Mouse (Mus musculus) hindbrain, embryonic 14.5 days (tissue): ENCODE data around the gene Serpina3b. TPM values are rescaled to one million over a fixed set of nuclear protein-coding genes. Genes with fewer than 3 reads are reported as not detected.

Experiments
- ATAC-seq: fragments of 200-750 bp; cut with Nextera tagmentation; 2 replicates; pipeline ENCODE4 v1.8.0; 2017; ENCODE audit warnings: moderate number of reproducible peaks, mild to moderate bottlenecking, moderate TSS enrichment, moderate library complexity; ENCODE audit not compliant: low FRiP score
- DNase-seq: peaks from one replicate; pipeline ENCODE4 v3.0.0-alpha.2; 2015; ENCODE audit warnings: low spot score
- H3K27ac ChIP-seq: fragments of 300-500 bp; sonication (generic); 2 replicates; pipeline ENCODE4 v1.5.1; 2014; ENCODE audit warnings: mild to moderate bottlenecking, moderate library complexity
- H3K27me3 ChIP-seq: fragments of 300-500 bp; sonication (generic); 2 replicates; pipeline ENCODE4 v1.6.1; 2014; ENCODE audit warnings: mild to moderate bottlenecking, low read length, mixed read lengths; ENCODE audit not compliant: control insufficient read depth, insufficient read depth
- H3K36me3 ChIP-seq: fragments of 300-500 bp; sonication (generic); replicated peaks from 2 replicates; pipeline ENCODE4 v1.6.1; 2014; ENCODE audit not compliant: control insufficient read depth, insufficient read depth
- H3K4me1 ChIP-seq: fragments of 300-500 bp; sonication (generic); replicated peaks from 2 replicates; pipeline ENCODE4 v1.6.1; 2014; ENCODE audit warnings: antibody characterized with exemption, low read length, mixed read lengths; ENCODE audit not compliant: control insufficient read depth, insufficient read depth
- H3K4me2 ChIP-seq: fragments of 300-500 bp; sonication (generic); replicated peaks from 2 replicates; pipeline ENCODE4 v1.6.1; 2014; ENCODE audit warnings: mild to moderate bottlenecking, moderate library complexity
- H3K4me3 ChIP-seq: fragments of 300-500 bp; sonication (generic); replicated peaks from 2 replicates; pipeline ENCODE4 v1.5.1; 2014; ENCODE audit warnings: mild to moderate bottlenecking, low read length
- H3K9ac ChIP-seq: fragments of 300-500 bp; sonication (generic); 2 replicates; pipeline ENCODE4 v1.6.1; 2014
- H3K9me3 ChIP-seq: fragments of 300-500 bp; sonication (generic); 2 replicates; pipeline ENCODE4 v1.6.1; 2016; ENCODE audit warnings: low read length; ENCODE audit not compliant: control insufficient read depth
- WGBS: fragments of 180-500 bp; shearing (Covaris S2); extraction: QIAGEN DNeasy Blood & Tissue Kit; methylation state at CpG from one replicate; pipeline ENCODE4 v1.1.7; 2014; 5-methylcytosine and 5-hydroxymethylcytosine counted together
- polyA plus RNA-seq: library from polyadenylated mRNA; unstranded; fragments of >200 nt; fragmentation: Nextera tagmentation; extraction: Ambion mirVana; gene quantifications from 2 replicates; pipeline ENCODE4 v1.2.1, GENCODE M21; 2014

Serpina3b gene
- polyA plus RNA-seq, 1 experiment from 2014 or later, result not detected

GRCm38 (mm10) chr12:104123097-104123496 is 4.7 kb upstream of the Serpina3b start:
- no peak overlapping the region for H3K27ac ChIP-seq
- no peaks in the 10 kb centered on the region for H3K4me1 ChIP-seq
- no peak overlapping the region for H3K9ac ChIP-seq
- WGBS, result 87% methylated on average over 1 of the region's 1 CpGs
- no peaks in the 10 kb centered on the region for H3K9me3 ChIP-seq
- ATAC-seq (no peak), DNase-seq (no peak)
- H3K36me3 ChIP-seq, result no peaks in the 10 kb centered on the region
- H3K27me3 ChIP-seq, result no peaks in the 10 kb centered on the region
- H3K4me2 ChIP-seq, result no peak overlapping the region
- H3K4me3 ChIP-seq, result no peak overlapping the region

- 90% methylated on average over 2 of the region's 2 CpGs for WGBS
- Histone ChIP-seq H3K27me3 (no peaks in the 10 kb centered on the region), H3K4me1 (no peaks in the 10 kb centered on the region), H3K9me3 (no peaks in the 10 kb centered on the region), H3K27ac (no peak overlapping the region), H3K36me3 (no peaks in the 10 kb centered on the region), H3K4me2 (no peak overlapping the region), H3K4me3 (no peak overlapping the region), H3K9ac (no peak overlapping the region)
- DNase-seq, result no peak
- no peak for ATAC-seq
These were observed 3.8 kb upstream of the Serpina3b start for GRCm38 (mm10) chr12:104123996-104124395.

- H3K27me3 ChIP-seq, result no peaks in the 10 kb centered on the region
- no peaks in the 10 kb centered on the region for H3K4me1 ChIP-seq
- H3K9ac ChIP-seq, result no peak overlapping the region
- no peak overlapping the region for H3K4me3 ChIP-seq
- 88% methylated on average over 5 of the region's 5 CpGs for WGBS
- H3K36me3 ChIP-seq, result no peaks in the 10 kb centered on the region
- ATAC-seq, result no peak
- no peak overlapping the region for H3K4me2 ChIP-seq
- no peak for DNase-seq
- H3K9me3 ChIP-seq, result no peaks in the 10 kb centered on the region
- H3K27ac ChIP-seq, result no peak overlapping the region
These were observed 2.7 kb upstream of the Serpina3b start for GRCm38 (mm10) chr12:104125021-104125560.

GRCm38 (mm10) chr12:104131041-104131440 is 3.2 kb downstream of the Serpina3b start:
- H3K4me3 ChIP-seq, result no peak overlapping the region
- H3K27ac ChIP-seq, result no peak overlapping the region
- no peaks in the 10 kb centered on the region for H3K27me3 ChIP-seq
- H3K9ac ChIP-seq, result no peak overlapping the region
- DNase-seq (no peak), ATAC-seq (no peak)
- no peak overlapping the region for H3K4me2 ChIP-seq
- no peaks in the 10 kb centered on the region for H3K4me1 ChIP-seq
- H3K9me3 ChIP-seq, result no peaks in the 10 kb centered on the region
- no peaks in the 10 kb centered on the region for H3K36me3 ChIP-seq

- Histone ChIP-seq H3K4me1 (no peaks in the 10 kb centered on the region), H3K27me3 (no peaks in the 10 kb centered on the region), H3K27ac (no peak overlapping the region), H3K4me2 (no peak overlapping the region), H3K9me3 (no peaks in the 10 kb centered on the region), H3K36me3 (no peaks in the 10 kb centered on the region), H3K4me3 (no peak overlapping the region), H3K9ac (no peak overlapping the region)
- DNase-seq, result no peak
- 88% methylated on average over 2 of the region's 2 CpGs for WGBS
- no peak for ATAC-seq
These were observed 10.4 kb downstream of the Serpina3b start for GRCm38 (mm10) chr12:104138216-104138615.

GRCm38 (mm10) chr12:104140543-104141103 is 12.8 kb downstream of the Serpina3b start:
- Histone ChIP-seq H3K9ac (no peak overlapping the region), H3K36me3 (no peaks in the 10 kb centered on the region), H3K9me3 (no peaks in the 10 kb centered on the region), H3K4me2 (no peak overlapping the region), H3K4me1 (no peaks in the 10 kb centered on the region), H3K27me3 (no peaks in the 10 kb centered on the region), H3K4me3 (no peak overlapping the region), H3K27ac (no peak overlapping the region)
- WGBS, result 98% methylated on average over 4 of the region's 4 CpGs
- DNase-seq (no peak), ATAC-seq (no peak)

GRCm38 (mm10) chr12:104141506-104141905 is 13.7 kb downstream of the Serpina3b start:
- no peaks in the 10 kb centered on the region for H3K9me3 ChIP-seq
- ATAC-seq, result no peak
- 94% methylated on average over 1 of the region's 1 CpGs for WGBS

GRCm38 (mm10) chr12:104142427-104142826 is 14.6 kb downstream of the Serpina3b start:
- DNase-seq (no peak), ATAC-seq (no peak)
- H3K27me3 ChIP-seq, result no peaks in the 10 kb centered on the region
- no peaks in the 10 kb centered on the region for H3K36me3 ChIP-seq
- no peaks in the 10 kb centered on the region for H3K4me1 ChIP-seq
- WGBS, result 56% methylated on average over 1 of the region's 1 CpGs
- H3K4me3 ChIP-seq, result no peak overlapping the region
- no peak overlapping the region for H3K9ac ChIP-seq
- H3K27ac ChIP-seq, result no peak overlapping the region
- no peak overlapping the region for H3K4me2 ChIP-seq
- no peaks in the 10 kb centered on the region for H3K9me3 ChIP-seq

More at GRCm38 (mm10) chr12:104141506-104141905, 13.7 kb downstream of the Serpina3b start:
- Histone ChIP-seq H3K27me3 (no peaks in the 10 kb centered on the region), H3K27ac (no peak overlapping the region), H3K4me2 (no peak overlapping the region), H3K9ac (no peak overlapping the region), H3K4me1 (no peaks in the 10 kb centered on the region), H3K36me3 (no peaks in the 10 kb centered on the region), H3K4me3 (no peak overlapping the region)
- no peak for DNase-seq

GRCm38 (mm10) chr12:104143286-104143685 is 15.5 kb downstream of the Serpina3b start:
- Histone ChIP-seq H3K27me3 (no peaks in the 10 kb centered on the region), H3K9me3 (no peaks in the 10 kb centered on the region)

GRCm38 (mm10) chr12:104145571-104145970 is 17.8 kb downstream of the Serpina3b start:
- no peak for ATAC-seq
- Histone ChIP-seq H3K4me2 (no peak overlapping the region), H3K27me3 (no peaks in the 10 kb centered on the region), H3K36me3 (no peaks in the 10 kb centered on the region), H3K4me3 (no peak overlapping the region), H3K27ac (no peak overlapping the region), H3K9ac (no peak overlapping the region), H3K9me3 (no peaks in the 10 kb centered on the region), H3K4me1 (no peaks in the 10 kb centered on the region)
- 86% methylated on average over 2 of the region's 2 CpGs for whole genome bisulfite sequencing
- no peak for DNase-seq

More at GRCm38 (mm10) chr12:104143286-104143685, 15.5 kb downstream of the Serpina3b start:
- ATAC-seq (no peak), DNase-seq (no peak)
- Histone ChIP-seq H3K9ac (no peak overlapping the region), H3K4me1 (no peaks in the 10 kb centered on the region), H3K36me3 (no peaks in the 10 kb centered on the region), H3K4me2 (no peak overlapping the region), H3K4me3 (no peak overlapping the region), H3K27ac (no peak overlapping the region)
- WGBS, result 86% methylated on average over 1 of the region's 1 CpGs
